Mouse (Mus musculus) liver, embryonic 11.5 days (tissue): Measurements from ENCODE around the gene Cables2. TPM values are rescaled to one million over a fixed set of nuclear protein-coding genes. Genes with fewer than 3 reads are reported as not detected.

ENCODE experiments used
- ATAC-seq: fragments of 200-750 bp; cut with Nextera tagmentation; replicated peaks from 2 replicates; pipeline ENCODE4 v1.8.0; 2017; ENCODE audit warnings: moderate number of reproducible peaks, mild to moderate bottlenecking, moderate TSS enrichment, moderate library complexity; ENCODE audit not compliant: low FRiP score
- DNase-seq: peaks from one replicate; pipeline ENCODE4 v3.0.0-alpha.2; 2017; ENCODE audit warnings: low spot score
- H3K27ac ChIP-seq: fragments of 300-500 bp; sonication (generic); 2 replicates; pipeline ENCODE4 v1.5.1; 2014; ENCODE audit warnings: mild to moderate bottlenecking, low read depth, low read length, control low read depth
- H3K27me3 ChIP-seq: fragments of 300-500 bp; sonication (generic); replicated peaks from 2 replicates; pipeline ENCODE4 v1.6.1; 2014; ENCODE audit warnings: low read length, mixed read lengths; ENCODE audit not compliant: control insufficient read depth, insufficient read depth
- H3K36me3 ChIP-seq: fragments of 300-500 bp; sonication (generic); 2 replicates; pipeline ENCODE4 v1.6.1; 2014; ENCODE audit warnings: mild to moderate bottlenecking, low read length, moderate library complexity, mixed read lengths; ENCODE audit not compliant: control insufficient read depth, insufficient read depth
- H3K4me1 ChIP-seq: fragments of 300-500 bp; sonication (generic); replicated peaks from 2 replicates; pipeline ENCODE4 v1.6.1; 2014; ENCODE audit warnings: low read length, mixed read lengths; ENCODE audit not compliant: control insufficient read depth, insufficient read depth
- H3K4me2 ChIP-seq: fragments of 300-500 bp; sonication (generic); 2 replicates; pipeline ENCODE4 v1.6.1; 2014; ENCODE audit warnings: mild to moderate bottlenecking, control low read depth, moderate library complexity
- H3K4me3 ChIP-seq: fragments of 300-500 bp; sonication (generic); 2 replicates; pipeline ENCODE4 v1.5.1; 2014; ENCODE audit warnings: low read depth, low read length, control low read depth
- H3K9ac ChIP-seq: fragments of 300-500 bp; sonication (generic); 2 replicates; pipeline ENCODE4 v1.6.1; 2014; ENCODE audit warnings: low read depth, low read length, control low read depth
- H3K9me3 ChIP-seq: fragments of 300-500 bp; sonication (generic); 2 replicates; pipeline ENCODE4 v1.6.1; 2016; ENCODE audit warnings: low read length, inconsistent platforms, mixed read lengths; ENCODE audit not compliant: control insufficient read depth
- WGBS: fragments of 180-500 bp; shearing (Covaris S2); extraction: QIAGEN DNeasy Blood & Tissue Kit; methylation state at CpG from one replicate; pipeline ENCODE4 v1.1.7; 2014; 5-methylcytosine and 5-hydroxymethylcytosine counted together
- polyA plus RNA-seq: library from polyadenylated mRNA; unstranded; fragments of >200 nt; fragmentation: Nextera tagmentation; extraction: Ambion mirVana; gene quantifications from 2 replicates; pipeline ENCODE4 v1.2.1, GENCODE M21; 2014

Cables2 gene
- polyA plus RNA-seq, 1 experiment from 2014 or later: 9.4 TPM

DNA sequence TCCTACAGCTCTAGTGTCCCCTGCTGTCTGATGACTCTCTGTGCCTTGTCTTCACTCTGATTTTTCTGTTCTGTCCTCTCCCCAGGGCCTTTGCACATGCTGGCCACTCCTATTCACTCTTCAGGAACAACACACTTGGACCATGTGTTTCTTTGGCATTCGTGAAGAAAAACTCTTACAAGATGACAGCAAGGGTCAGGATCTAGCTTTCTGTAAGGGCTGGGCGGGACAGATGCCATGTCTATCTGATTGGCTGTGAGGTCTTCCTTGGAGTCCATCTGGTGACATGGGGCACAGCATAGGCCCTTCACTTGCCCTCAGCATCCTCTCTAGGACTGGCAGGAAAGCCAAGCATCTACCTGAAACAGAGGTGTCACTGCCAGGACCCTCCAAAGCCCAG lies 32.7 kb upstream of the Cables2 start:
- H3K27ac ChIP-seq: no peak overlapping the region
- no peaks in the 10 kb centered on the region for H3K9me3 ChIP-seq
- peaks cover 4% of the 10 kb centered on the region for H3K4me1 ChIP-seq
- ATAC-seq: no peak
- WGBS: 72% methylated on average over 2 of the region's 2 CpGs
- no peak overlapping the region for H3K9ac ChIP-seq
- H3K27me3 ChIP-seq: no peaks in the 10 kb centered on the region
- no peak for DNase-seq
- H3K36me3 ChIP-seq: no peaks in the 10 kb centered on the region
- H3K4me2 ChIP-seq: no peak overlapping the region
- H3K4me3 ChIP-seq: no peak overlapping the region

- H3K36me3 ChIP-seq: no peaks in the 10 kb centered on the region
- H3K4me3 ChIP-seq: no peak overlapping the region
- 74% methylated on average over 3 of the region's 3 CpGs for WGBS
- H3K9ac ChIP-seq: no peak overlapping the region
- H3K27me3 ChIP-seq: no peaks in the 10 kb centered on the region
- H3K4me2 ChIP-seq: no peak overlapping the region
- H3K9me3 ChIP-seq: no peaks in the 10 kb centered on the region
- H3K27ac ChIP-seq: no peak overlapping the region
- DNase-seq (no peak), ATAC-seq (no peak)
- H3K4me1 ChIP-seq: peaks cover 9% of the 10 kb centered on the region; the same call in 1 of the 2 replicates
These were observed 32.2 kb upstream of the Cables2 start for GRCm38 (mm10) chr2:180305490-180305889.

DNA sequence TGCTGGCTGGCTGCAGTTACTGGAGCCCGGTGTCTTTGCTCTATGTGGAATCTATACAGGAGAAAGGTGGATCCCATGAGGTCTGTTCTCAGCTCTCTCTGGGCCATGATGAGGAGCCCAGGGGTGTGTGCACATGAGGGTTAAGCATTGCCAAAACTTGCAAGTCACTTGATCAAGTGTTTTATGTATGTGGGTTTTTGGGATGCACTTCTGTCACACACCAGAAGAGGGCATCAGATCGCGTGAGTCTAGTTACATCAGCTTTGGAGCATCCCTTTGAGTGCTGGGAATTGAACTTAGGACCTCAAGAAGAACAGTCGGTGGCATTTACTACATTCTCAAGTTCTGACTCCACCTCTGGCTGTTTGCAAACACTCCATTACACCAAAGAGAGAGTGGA lies 31.3 kb upstream of the Cables2 start:
- no peaks in the 10 kb centered on the region for H3K36me3 ChIP-seq
- H3K27me3 ChIP-seq: no peaks in the 10 kb centered on the region
- H3K4me3 ChIP-seq: no peak overlapping the region
- no peak overlapping the region for H3K27ac ChIP-seq
- 49% methylated on average over 4 of the region's 4 CpGs for WGBS
- no peak overlapping the region for H3K4me2 ChIP-seq
- ATAC-seq (no peak), DNase-seq (no peak)
- peaks cover 13% of the 10 kb centered on the region for H3K4me1 ChIP-seq
- H3K9ac ChIP-seq: no peak overlapping the region
- no peaks in the 10 kb centered on the region for H3K9me3 ChIP-seq

GRCm38 (mm10) chr2:180303468-180303867 lies 30.2 kb upstream of the Cables2 start:
- Histone ChIP-seq H3K9ac (no peak overlapping the region), H3K4me1 (peaks cover 13% of the 10 kb centered on the region), H3K4me3 (no peak overlapping the region), H3K9me3 (no peaks in the 10 kb centered on the region), H3K4me2 (no peak overlapping the region), H3K27ac (no peak overlapping the region), H3K27me3 (no peaks in the 10 kb centered on the region), H3K36me3 (no peaks in the 10 kb centered on the region)
- DNase-seq: no peak
- 75% methylated on average over 12 of the region's 12 CpGs for WGBS
- ATAC-seq: no peak

DNA sequence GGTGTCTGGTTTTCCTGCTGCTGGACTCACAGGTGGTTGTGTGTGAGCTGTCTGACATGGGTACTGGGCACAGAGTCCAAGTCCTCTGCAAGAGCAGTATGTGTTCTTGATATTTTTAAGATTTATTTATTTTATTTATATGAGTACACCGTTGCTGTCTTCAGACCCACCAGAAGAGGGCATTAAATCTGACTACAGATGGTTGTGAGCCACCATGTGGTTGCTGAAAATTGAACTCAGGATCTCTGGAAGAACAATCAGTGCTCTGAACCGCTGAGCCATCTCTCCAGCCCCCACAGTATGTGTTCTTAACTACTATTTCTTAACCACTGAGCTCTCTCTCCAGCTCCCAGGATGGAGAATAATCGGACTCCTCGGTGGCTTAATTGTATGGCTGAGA lies 28.9 kb upstream of the Cables2 start:
- Histone ChIP-seq H3K4me3 (no peak overlapping the region), H3K27me3 (no peaks in the 10 kb centered on the region), H3K27ac (no peak overlapping the region), H3K9me3 (no peaks in the 10 kb centered on the region), H3K4me1 (peaks cover 13% of the 10 kb centered on the region), H3K9ac (no peak overlapping the region), H3K4me2 (no peak overlapping the region), H3K36me3 (no peaks in the 10 kb centered on the region)
- WGBS: 80% methylated on average over 4 of the region's 4 CpGs
- no peak for ATAC-seq
- DNase-seq: no peak

DNA sequence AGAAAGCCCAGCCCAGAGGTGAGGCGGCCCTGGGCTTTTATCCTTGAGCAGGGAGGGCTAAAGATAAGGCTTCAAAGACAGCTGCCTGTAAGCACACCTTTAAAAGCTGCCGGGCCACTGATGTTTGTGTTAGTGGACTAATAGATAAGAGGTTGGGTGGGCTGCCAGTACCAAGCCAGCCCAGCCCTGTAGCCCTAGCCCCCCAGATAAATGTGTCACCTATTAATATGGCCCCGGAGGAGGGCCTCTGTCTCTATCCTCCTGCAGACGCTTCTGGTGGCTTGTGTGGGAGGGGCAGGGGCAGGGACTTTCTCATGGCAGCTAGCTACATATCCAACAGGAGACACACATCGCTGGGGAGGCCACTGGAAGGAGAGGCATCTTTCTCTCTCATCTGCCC lies 27.5 kb upstream of the Cables2 start:
- DNase-seq (no peak), ATAC-seq (peak; percentile 77)
- no peaks in the 10 kb centered on the region for H3K27me3 ChIP-seq
- no peak overlapping the region for H3K4me2 ChIP-seq
- H3K4me3 ChIP-seq: no peak overlapping the region
- no peaks in the 10 kb centered on the region for H3K9me3 ChIP-seq
- H3K4me1 ChIP-seq: peaks cover 13% of the 10 kb centered on the region
- no peak overlapping the region for H3K9ac ChIP-seq
- 4% methylated on average over 5 of the region's 5 CpGs for WGBS
- no peak overlapping the region for H3K27ac ChIP-seq
- H3K36me3 ChIP-seq: no peaks in the 10 kb centered on the region

DNA sequence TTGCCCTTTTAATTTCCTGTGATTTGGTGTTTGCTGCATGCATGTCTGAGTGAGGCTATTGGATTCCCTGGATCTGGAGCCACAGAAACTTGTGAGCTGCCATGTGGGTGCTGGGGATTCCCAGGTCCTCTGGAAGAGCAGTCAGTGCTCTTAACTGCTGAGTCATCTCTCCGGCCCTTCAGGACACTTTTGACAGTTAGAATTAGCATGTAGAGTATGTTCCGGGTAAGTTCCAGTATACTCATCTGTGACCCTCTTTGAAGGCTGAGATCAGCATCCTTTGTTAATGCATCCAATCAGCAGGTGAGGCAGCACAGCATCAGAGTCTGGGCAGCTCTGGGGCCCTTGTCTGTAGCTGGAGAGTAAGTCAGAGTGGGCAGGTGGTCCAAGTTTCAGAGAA lies 27.0 kb upstream of the Cables2 start:
- H3K4me2 ChIP-seq: no peak overlapping the region
- H3K27ac ChIP-seq: no peak overlapping the region
- ATAC-seq (no peak), DNase-seq (no peak)
- WGBS: 43% methylated on average over 2 of the region's 2 CpGs
- H3K9ac ChIP-seq: no peak overlapping the region
- H3K36me3 ChIP-seq: no peaks in the 10 kb centered on the region
- H3K9me3 ChIP-seq: no peaks in the 10 kb centered on the region
- peaks cover 13% of the 10 kb centered on the region for H3K4me1 ChIP-seq
- no peak overlapping the region for H3K4me3 ChIP-seq
- H3K27me3 ChIP-seq: no peaks in the 10 kb centered on the region

- H3K4me3 ChIP-seq: no peak overlapping the region
- H3K9ac ChIP-seq: no peak overlapping the region
- no peaks in the 10 kb centered on the region for H3K27me3 ChIP-seq
- H3K27ac ChIP-seq: no peak overlapping the region
- ATAC-seq (no peak), DNase-seq (no peak)
- peaks cover 8% of the 10 kb centered on the region; the same call in 1 of the 2 replicates for H3K4me1 ChIP-seq
- no peak overlapping the region for H3K4me2 ChIP-seq
- no peaks in the 10 kb centered on the region for H3K36me3 ChIP-seq
- no peaks in the 10 kb centered on the region for H3K9me3 ChIP-seq
- WGBS: 69% methylated on average over 8 of the region's 8 CpGs
These were observed 19.6 kb upstream of the Cables2 start for GRCm38 (mm10) chr2:180292906-180293305.

- no peaks in the 10 kb centered on the region for H3K9me3 ChIP-seq
- H3K4me2 ChIP-seq: no peak overlapping the region
- H3K27ac ChIP-seq: no peak overlapping the region
- H3K27me3 ChIP-seq: no peaks in the 10 kb centered on the region
- no peak overlapping the region for H3K9ac ChIP-seq
- H3K36me3 ChIP-seq: no peaks in the 10 kb centered on the region
- H3K4me1 ChIP-seq: peaks cover 8% of the 10 kb centered on the region; the same call in 1 of the 2 replicates
- no peak for DNase-seq
- 63% methylated on average over 4 of the region's 4 CpGs for WGBS
- H3K4me3 ChIP-seq: no peak overlapping the region
- no peak for ATAC-seq
These were observed 18.7 kb upstream of the Cables2 start for GRCm38 (mm10) chr2:180292026-180292425.
